Mouse (Mus musculus): Measurements from ENCODE around the gene Ppargc1a. TPM values are rescaled to one million over a fixed set of nuclear protein-coding genes. Genes with fewer than 3 reads are reported as not detected.

Gene Ppargc1a
- polyA plus RNA-seq, 1 experiment from 2014 or later = 3.3 TPM

GRCm38 (mm10) chr5:51471614-51472013 is 95.9 kb downstream of the Ppargc1a start:
- Histone ChIP-seq H3K9ac (ENCODE audit: low read length) (no peak overlapping the region), H3K36me3 (ENCODE audit: control insufficient read depth, insufficient read depth, low read length) (no peaks in the 10 kb centered on the region), H3K27ac (ENCODE audit: low read depth, low read length) (no peak overlapping the region), H3K4me1 (ENCODE audit: control insufficient read depth, insufficient read depth, low read length) (no peaks in the 10 kb centered on the region), H3K4me2 (no peak overlapping the region), H3K27me3 (ENCODE audit: control insufficient read depth, insufficient read depth, low read length) (no peaks in the 10 kb centered on the region), H3K4me3 (ENCODE audit: low read depth, low read length) (no peak overlapping the region), H3K9me3 (ENCODE audit: control insufficient read depth, low read length) (no peaks in the 10 kb centered on the region)
- ATAC-seq (ENCODE audit: low FRiP score) (no peak), DNase-seq (ENCODE audit: low spot score, missing footprints) (peak; percentile 66)
- WGBS = 77% methylated on average over 4 of the region's 4 CpGs

- Histone ChIP-seq H3K27ac (ENCODE audit: low read depth, low read length) (no peak overlapping the region), H3K4me3 (ENCODE audit: low read depth, low read length) (no peak overlapping the region), H3K4me2 (no peak overlapping the region), H3K36me3 (ENCODE audit: control insufficient read depth, insufficient read depth, low read length) (no peaks in the 10 kb centered on the region), H3K9ac (ENCODE audit: low read length) (no peak overlapping the region), H3K9me3 (ENCODE audit: control insufficient read depth, low read length) (no peaks in the 10 kb centered on the region), H3K27me3 (ENCODE audit: control insufficient read depth, insufficient read depth, low read length) (no peaks in the 10 kb centered on the region), H3K4me1 (ENCODE audit: control insufficient read depth, insufficient read depth, low read length) (no peaks in the 10 kb centered on the region)
- DNase-seq (ENCODE audit: low spot score, missing footprints) (no peak), ATAC-seq (ENCODE audit: low FRiP score) (no peak)
- 86% methylated on average over 5 of the region's 5 CpGs for WGBS
Observed at GRCm38 (mm10) chr5:51466036-51466435, 101.5 kb downstream of the Ppargc1a start.

- ATAC-seq (ENCODE audit: low FRiP score) = no peak
- no peak overlapping the region for H3K4me2 ChIP-seq
Observed at GRCm38 (mm10) chr5:51452033-51452432, 115.5 kb downstream of the Ppargc1a start.

GRCm38 (mm10) chr5:51447631-51448030 is 119.9 kb downstream of the Ppargc1a start:
- Histone ChIP-seq H3K4me1 (ENCODE audit: control insufficient read depth, insufficient read depth, low read length) (no peaks in the 10 kb centered on the region), H3K27me3 (ENCODE audit: control insufficient read depth, insufficient read depth, low read length) (no peaks in the 10 kb centered on the region), H3K4me2 (no peak overlapping the region), H3K4me3 (ENCODE audit: low read depth, low read length) (no peak overlapping the region), H3K27ac (ENCODE audit: low read depth, low read length) (no peak overlapping the region), H3K9ac (ENCODE audit: low read length) (no peak overlapping the region), H3K36me3 (ENCODE audit: control insufficient read depth, insufficient read depth, low read length) (no peaks in the 10 kb centered on the region), H3K9me3 (ENCODE audit: control insufficient read depth, low read length) (no peaks in the 10 kb centered on the region)
- 94% methylated on average over 1 of the region's 1 CpGs for WGBS
- ATAC-seq (ENCODE audit: low FRiP score) (no peak), DNase-seq (ENCODE audit: low spot score, missing footprints) (no peak)

More at GRCm38 (mm10) chr5:51452033-51452432, 115.5 kb downstream of the Ppargc1a start:
- Histone ChIP-seq H3K4me3 (ENCODE audit: low read depth, low read length) (no peak overlapping the region), H3K9ac (ENCODE audit: low read length) (no peak overlapping the region), H3K9me3 (ENCODE audit: control insufficient read depth, low read length) (no peaks in the 10 kb centered on the region), H3K27me3 (ENCODE audit: control insufficient read depth, insufficient read depth, low read length) (no peaks in the 10 kb centered on the region), H3K36me3 (ENCODE audit: control insufficient read depth, insufficient read depth, low read length) (no peaks in the 10 kb centered on the region), H3K27ac (ENCODE audit: low read depth, low read length) (no peak overlapping the region), H3K4me1 (ENCODE audit: control insufficient read depth, insufficient read depth, low read length) (no peaks in the 10 kb centered on the region)
- DNase-seq (ENCODE audit: low spot score, missing footprints) = peak; percentile 56
- 88% methylated on average over 3 of the region's 3 CpGs for WGBS

GRCm38 (mm10) chr5:51446299-51447090 is 121.0 kb downstream of the Ppargc1a start:
- peak; percentile 21 for DNase-seq (ENCODE audit: low spot score, missing footprints)
- WGBS = 94% methylated on average over 14 of the region's 14 CpGs
- no peak overlapping the region for H3K4me2 ChIP-seq
- no peaks in the 10 kb centered on the region for H3K27me3 ChIP-seq (ENCODE audit: control insufficient read depth, insufficient read depth, low read length)
- H3K4me3 ChIP-seq (ENCODE audit: low read depth, low read length) = no peak overlapping the region
- ATAC-seq (ENCODE audit: low FRiP score) = no peak
- H3K36me3 ChIP-seq (ENCODE audit: control insufficient read depth, insufficient read depth, low read length) = no peaks in the 10 kb centered on the region
- no peaks in the 10 kb centered on the region for H3K4me1 ChIP-seq (ENCODE audit: control insufficient read depth, insufficient read depth, low read length)
- H3K27ac ChIP-seq (ENCODE audit: low read depth, low read length) = no peak overlapping the region
- H3K9me3 ChIP-seq (ENCODE audit: control insufficient read depth, low read length) = no peaks in the 10 kb centered on the region
- H3K9ac ChIP-seq (ENCODE audit: low read length) = no peak overlapping the region

GRCm38 (mm10) chr5:51445726-51446125 is 121.8 kb downstream of the Ppargc1a start:
- no peak for DNase-seq (ENCODE audit: low spot score, missing footprints)

GRCm38 (mm10) chr5:51439773-51440172 is 127.8 kb downstream of the Ppargc1a start:
- Histone ChIP-seq H3K4me3 (ENCODE audit: low read depth, low read length) (no peak overlapping the region), H3K4me2 (no peak overlapping the region), H3K27me3 (ENCODE audit: control insufficient read depth, insufficient read depth, low read length) (no peaks in the 10 kb centered on the region), H3K27ac (ENCODE audit: low read depth, low read length) (no peak overlapping the region), H3K9me3 (ENCODE audit: control insufficient read depth, low read length) (no peaks in the 10 kb centered on the region), H3K36me3 (ENCODE audit: control insufficient read depth, insufficient read depth, low read length) (no peaks in the 10 kb centered on the region), H3K4me1 (ENCODE audit: control insufficient read depth, insufficient read depth, low read length) (no peaks in the 10 kb centered on the region), H3K9ac (ENCODE audit: low read length) (no peak overlapping the region)
- 47% methylated on average over 4 of the region's 4 CpGs for WGBS
- ATAC-seq (ENCODE audit: low FRiP score) (no peak), DNase-seq (ENCODE audit: low spot score, missing footprints) (peak; percentile 73)

More at GRCm38 (mm10) chr5:51445726-51446125, 121.8 kb downstream of the Ppargc1a start:
- H3K27me3 ChIP-seq (ENCODE audit: control insufficient read depth, insufficient read depth, low read length) = no peaks in the 10 kb centered on the region
- no peak overlapping the region for H3K9ac ChIP-seq (ENCODE audit: low read length)
- no peaks in the 10 kb centered on the region for H3K9me3 ChIP-seq (ENCODE audit: control insufficient read depth, low read length)
- no peaks in the 10 kb centered on the region for H3K4me1 ChIP-seq (ENCODE audit: control insufficient read depth, insufficient read depth, low read length)
- no peaks in the 10 kb centered on the region for H3K36me3 ChIP-seq (ENCODE audit: control insufficient read depth, insufficient read depth, low read length)
- no peak overlapping the region for H3K4me3 ChIP-seq (ENCODE audit: low read depth, low read length)
- no peak overlapping the region for H3K27ac ChIP-seq (ENCODE audit: low read depth, low read length)
- no peak for ATAC-seq (ENCODE audit: low FRiP score)
- H3K4me2 ChIP-seq = no peak overlapping the region

- Histone ChIP-seq H3K4me3 (ENCODE audit: low read depth, low read length) (no peak overlapping the region), H3K9me3 (ENCODE audit: control insufficient read depth, low read length) (no peaks in the 10 kb centered on the region), H3K36me3 (ENCODE audit: control insufficient read depth, insufficient read depth, low read length) (no peaks in the 10 kb centered on the region), H3K9ac (ENCODE audit: low read length) (no peak overlapping the region), H3K4me1 (ENCODE audit: control insufficient read depth, insufficient read depth, low read length) (no peaks in the 10 kb centered on the region), H3K27me3 (ENCODE audit: control insufficient read depth, insufficient read depth, low read length) (no peaks in the 10 kb centered on the region), H3K27ac (ENCODE audit: low read depth, low read length) (no peak overlapping the region), H3K4me2 (no peak overlapping the region)
- WGBS = 92% methylated on average over 5 of the region's 5 CpGs
- DNase-seq (ENCODE audit: low spot score, missing footprints) = no peak
- no peak for ATAC-seq (ENCODE audit: low FRiP score)
Observed at GRCm38 (mm10) chr5:51433905-51434304, 133.6 kb downstream of the Ppargc1a start.

- no peak overlapping the region for H3K4me2 ChIP-seq
- H3K36me3 ChIP-seq (ENCODE audit: control insufficient read depth, insufficient read depth, low read length) = no peaks in the 10 kb centered on the region
- no peaks in the 10 kb centered on the region for H3K4me1 ChIP-seq (ENCODE audit: control insufficient read depth, insufficient read depth, low read length)
- WGBS = 95% methylated on average over 2 of the region's 2 CpGs
- no peaks in the 10 kb centered on the region for H3K9me3 ChIP-seq (ENCODE audit: control insufficient read depth, low read length)
- H3K27ac ChIP-seq (ENCODE audit: low read depth, low read length) = no peak overlapping the region
- no peak overlapping the region for H3K9ac ChIP-seq (ENCODE audit: low read length)
- no peak for ATAC-seq (ENCODE audit: low FRiP score)
- no peak overlapping the region for H3K4me3 ChIP-seq (ENCODE audit: low read depth, low read length)
- H3K27me3 ChIP-seq (ENCODE audit: control insufficient read depth, insufficient read depth, low read length) = no peaks in the 10 kb centered on the region
- DNase-seq (ENCODE audit: low spot score, missing footprints) = no peak
Observed at GRCm38 (mm10) chr5:51432532-51432931, 135.0 kb downstream of the Ppargc1a start.
